Mouse (Mus musculus) MEL (cell line): ENCODE data around the gene Emc8. TPM values are rescaled to one million over a fixed set of nuclear protein-coding genes. Genes with fewer than 3 reads are reported as not detected.

Source experiments
- DNase-seq: peaks from one replicate; pipeline ENCODE4 v3.0.0; 2011; ENCODE audit warnings: low read depth, low spot score
- H3K27ac ChIP-seq: 2 replicates; pipeline ENCODE4 v1.5.1; 2012; ENCODE audit warnings: low read depth, mild to moderate bottlenecking, control low read depth, low read length, moderate library complexity; ENCODE audit not compliant: control insufficient read depth
- H3K27me3 ChIP-seq, 2 experiments: fragments of 150-350 bp in 1 of 2; sonication (generic) in 1 of 2; 2 replicates each; pipeline ENCODE4 v1.6.1; 2012; ENCODE audit warnings: low read length in 2 of 2, mild to moderate bottlenecking in 2 of 2, improper control_type of control experiment in 1 of 2, moderate library complexity in 1 of 2; ENCODE audit not compliant: insufficient read depth in 2 of 2, control insufficient read depth in 1 of 2
- H3K36me3 ChIP-seq, 2 experiments: 2 replicates each; pipeline ENCODE4 v1.6.1; 2012 to 2014; ENCODE audit warnings: low read length in 2 of 2, improper control_type of control experiment in 1 of 2, inconsistent platforms in 1 of 2, mild to moderate bottlenecking in 1 of 2; ENCODE audit not compliant: insufficient read depth in 2 of 2, control insufficient read depth in 1 of 2
- H3K4me1 ChIP-seq, 2 experiments: fragments of 150-350 bp in 1 of 2; sonication (generic) in 1 of 2; 2 replicates each; pipeline ENCODE4 v1.6.1; 2012; ENCODE audit warnings: low read length in 2 of 2, improper control_type of control experiment in 1 of 2, mild to moderate bottlenecking in 1 of 2; ENCODE audit not compliant: insufficient read depth in 2 of 2, control insufficient read depth in 1 of 2
- H3K4me3 ChIP-seq, 2 experiments: fragments of 150-350 bp in 1 of 2; sonication (generic) in 1 of 2; 2 replicates each; pipeline ENCODE4 v1.5.1; 2012; ENCODE audit warnings: low read depth in 2 of 2, low read length in 2 of 2, mild to moderate bottlenecking in 2 of 2, moderate library complexity in 2 of 2, control low read depth in 1 of 2, improper control_type of control experiment in 1 of 2; ENCODE audit not compliant: control insufficient read depth in 1 of 2, insufficient read depth in 1 of 2
- H3K79me2 ChIP-seq: 2 replicates; pipeline ENCODE4 v1.6.1; 2012; ENCODE audit warnings: mild to moderate bottlenecking, low read length, moderate library complexity; ENCODE audit not compliant: control insufficient read depth, poor library complexity, insufficient read depth
- H3K9ac ChIP-seq: 2 replicates; pipeline ENCODE4 v1.6.1; 2012; ENCODE audit warnings: low read depth, mild to moderate bottlenecking, control low read depth, low read length, moderate library complexity; ENCODE audit not compliant: control insufficient read depth, poor library complexity, severe bottlenecking
- H3K9me3 ChIP-seq: fragments of 150-350 bp; sonication (generic); replicated peaks from 2 replicates; pipeline ENCODE4 v1.6.1; 2012; ENCODE audit warnings: mild to moderate bottlenecking, low read length, improper control_type of control experiment, moderate library complexity; ENCODE audit not compliant: insufficient read depth
- BHLHE40 ChIP-seq: IDR thresholded peaks from 2 replicates; pipeline ENCODE4 v1.6.1; 2012; ENCODE audit warnings: low read depth, mild to moderate bottlenecking, inconsistent platforms, low read length, improper control_type of control experiment, borderline replicate concordance
- CHD2 ChIP-seq: IDR thresholded peaks from 2 replicates; pipeline ENCODE4 v1.6.1; 2011; ENCODE audit warnings: low read length, improper control_type of control experiment
- E2F4 ChIP-seq: IDR thresholded peaks from 2 replicates; pipeline ENCODE4 v1.6.1; 2011; ENCODE audit warnings: low read depth, low read length, improper control_type of control experiment, borderline replicate concordance
- GABPA ChIP-seq: IDR thresholded peaks from 2 replicates; pipeline ENCODE4 v1.6.1; 2012; ENCODE audit warnings: low read depth, mild to moderate bottlenecking, inconsistent platforms, low read length, improper control_type of control experiment, moderate library complexity
- HCFC1 ChIP-seq: IDR thresholded peaks from 2 replicates; pipeline ENCODE4 v1.6.1; 2012; ENCODE audit warnings: low read depth, mild to moderate bottlenecking, inconsistent platforms, low read length, improper control_type of control experiment, moderate library complexity
- KAT2A ChIP-seq: conservative IDR thresholded peaks from 2 replicates; pipeline ENCODE4 v1.6.1; 2012; ENCODE audit warnings: low read depth, low read length, improper control_type of control experiment, inconsistent platforms
- MAX ChIP-seq: IDR thresholded peaks from 2 replicates; pipeline ENCODE4 v1.6.1; 2011; ENCODE audit warnings: low read length, improper control_type of control experiment
- MXI1 ChIP-seq: IDR thresholded peaks from 2 replicates; pipeline ENCODE4 v1.6.1; 2011; ENCODE audit warnings: mild to moderate bottlenecking, low read depth, low read length, improper control_type of control experiment
- MYB ChIP-seq: IDR thresholded peaks from 2 replicates; pipeline ENCODE4 v1.6.1; 2011; ENCODE audit warnings: mild to moderate bottlenecking, low read depth, low read length, improper control_type of control experiment
- NRF1 ChIP-seq: IDR thresholded peaks from 2 replicates; pipeline ENCODE4 v1.6.1; 2014; ENCODE audit warnings: low read depth, mild to moderate bottlenecking, inconsistent platforms, low read length, improper control_type of control experiment, moderate library complexity; ENCODE audit not compliant: poor library complexity, insufficient read depth, severe bottlenecking
- POLR2A ChIP-seq, 2 experiments: IDR thresholded peaks; 2 replicates each; pipeline ENCODE4 v1.6.1; 2011 to 2012; ENCODE audit warnings: low read length in 2 of 2, mild to moderate bottlenecking in 2 of 2, control low read depth in 1 of 2, improper control_type of control experiment in 1 of 2, low read depth in 1 of 2, moderate library complexity in 1 of 2; ENCODE audit not compliant: control insufficient read depth in 1 of 2, insufficient read depth in 1 of 2, poor library complexity in 1 of 2
- POLR2AphosphoS5 ChIP-seq: IDR thresholded peaks from 2 replicates; pipeline ENCODE4 v1.6.1; 2012; ENCODE audit warnings: low read depth, borderline replicate concordance, mild to moderate bottlenecking, inconsistent platforms, low read length, moderate library complexity, mixed read lengths
- RCOR1 ChIP-seq: IDR thresholded peaks from 2 replicates; pipeline ENCODE4 v1.6.1; 2012; ENCODE audit warnings: low read depth, mild to moderate bottlenecking, inconsistent platforms, low read length, improper control_type of control experiment
- SMC3 ChIP-seq: IDR thresholded peaks from 2 replicates; pipeline ENCODE4 v1.6.1; 2011; ENCODE audit warnings: low read depth, low read length, improper control_type of control experiment
- TBP ChIP-seq: IDR thresholded peaks from 2 replicates; pipeline ENCODE4 v1.8.0; 2011; ENCODE audit warnings: low read depth, low read length, improper control_type of control experiment
- USF1 ChIP-seq: IDR thresholded peaks from 2 replicates; pipeline ENCODE4 v1.6.1; 2014; ENCODE audit warnings: low read depth, mild to moderate bottlenecking, inconsistent platforms, low read length, improper control_type of control experiment, moderate library complexity
- ZMIZ1 ChIP-seq: IDR thresholded peaks from 2 replicates; pipeline ENCODE4 v1.6.1; 2012; ENCODE audit warnings: low read depth, mild to moderate bottlenecking, inconsistent platforms, low read length, improper control_type of control experiment, moderate library complexity
- ZNF384 ChIP-seq: IDR thresholded peaks from 2 replicates; pipeline ENCODE4 v1.6.1; 2012; ENCODE audit warnings: low read depth, mild to moderate bottlenecking, inconsistent platforms, low read length, improper control_type of control experiment
- polyA plus RNA-seq, 2 experiments: library from polyadenylated mRNA; stranded (reverse) in 1 of 2; unstranded in 1 of 2; fragments of >175 nt in 1 of 2; fragments of >200 nt in 1 of 2; gene quantifications; 2 replicates each; pipeline versions ENCODE4 v1.2.1 to v1.2.4; 2012; ENCODE audit warnings: low replicate concordance in 2 of 2, low read depth in 1 of 2; ENCODE audit not compliant: insufficient read length in 2 of 2, insufficient read depth in 1 of 2, missing spikeins in 1 of 2
- total RNA-seq: library from RNA; depleted of rRNA; stranded (reverse); fragments of 300-350 nt; gene quantifications from 2 replicates; pipeline ENCODE4 v1.2.3, GENCODE M21; 2012

Gene Emc8
- total and polyA plus RNA-seq, 3 experiments = 180 to 269 TPM; not detected in 1

GRCm38 (mm10) chr8:120706193-120706592, 37.8 kb upstream of the Emc8 start:
- no peak overlapping the region for H3K4me3 ChIP-seq
- no peak overlapping the region for H3K27ac ChIP-seq
- no peaks in the 10 kb centered on the region for H3K79me2 ChIP-seq
- H3K36me3 ChIP-seq = no peaks in the 10 kb centered on the region
- TF ChIP-seq GABPA = no peak
- no peak for TF ChIP-seq MAX
- TF ChIP-seq NRF1 = no peak
- no peak for TF ChIP-seq KAT2A
- TF ChIP-seq BHLHE40 = no peak
- no peak for TF ChIP-seq POLR2A (IDR thresholded peaks at IDR 0.05; ENCODE audit: control insufficient read depth in 1 of 2, insufficient read depth in 1 of 2, low read depth in 1 of 2, low read length in 2 of 2, poor library complexity in 1 of 2)
- no peak for TF ChIP-seq CHD2
- H3K27me3 ChIP-seq = no peaks in the 10 kb centered on the region
- H3K9me3 ChIP-seq = no peaks in the 10 kb centered on the region
- H3K4me1 ChIP-seq = no peaks in the 10 kb centered on the region
- no peak overlapping the region for H3K9ac ChIP-seq
- DNase-seq = no peak

DNA sequence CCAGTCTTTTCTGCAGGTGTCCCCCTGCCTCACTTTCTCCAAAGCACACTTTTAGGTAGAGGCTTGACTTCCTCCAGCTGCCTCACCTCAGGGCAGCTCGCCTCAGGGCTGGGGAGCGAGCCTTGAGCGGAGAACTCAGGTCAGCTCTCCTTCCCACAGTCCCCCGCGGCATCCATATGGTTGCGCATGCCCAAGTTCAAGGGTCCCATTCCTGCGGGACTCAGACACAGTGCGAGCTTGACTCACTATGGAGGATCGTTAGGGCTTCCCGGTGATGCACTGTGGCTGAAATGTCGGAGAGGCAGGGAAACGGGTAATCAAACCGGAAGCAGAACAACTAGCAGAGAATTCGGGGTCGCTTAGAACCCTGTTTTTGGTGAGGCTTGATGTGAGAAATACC, 36.8 kb upstream of the Emc8 start:
- DNase-seq = no peak
- Histone ChIP-seq H3K4me1 (no peaks in the 10 kb centered on the region), H3K79me2 (no peaks in the 10 kb centered on the region), H3K27ac (no peak overlapping the region), H3K9ac (no peak overlapping the region), H3K9me3 (no peaks in the 10 kb centered on the region), H3K27me3 (no peaks in the 10 kb centered on the region), H3K36me3 (no peaks in the 10 kb centered on the region), H3K4me3 (no peak overlapping the region)
- TF ChIP-seq HCFC1 (no peak), KAT2A (no peak), MAX (no peak), ZNF384 (no peak), MYB (no peak), POLR2AphosphoS5 (no peak)

- no peaks in the 10 kb centered on the region for H3K79me2 ChIP-seq
- H3K9me3 ChIP-seq = no peaks in the 10 kb centered on the region
- no peak for DNase-seq
- TF ChIP-seq MXI1 (no peak), E2F4 (no peak), RCOR1 (no peak), TBP (no peak), ZMIZ1 (no peak), USF1 (no peak), SMC3 (no peak)
- H3K9ac ChIP-seq = no peak overlapping the region
- no peaks in the 10 kb centered on the region for H3K27me3 ChIP-seq
- H3K36me3 ChIP-seq = no peaks in the 10 kb centered on the region
- H3K4me1 ChIP-seq = no peaks in the 10 kb centered on the region
- no peak overlapping the region for H3K27ac ChIP-seq
- no peak overlapping the region for H3K4me3 ChIP-seq
These were observed 35.8 kb upstream of the Emc8 start for GRCm38 (mm10) chr8:120704203-120704602.
